Mouse (Mus musculus): Measurements from ENCODE around the gene Errfi1.
"Not testable (repeated sequence)": the region's sequence is repeated elsewhere in the genome, so short reads cannot be mapped to it uniquely, and the experiment has no call there.

The Errfi1 gene

DNA sequence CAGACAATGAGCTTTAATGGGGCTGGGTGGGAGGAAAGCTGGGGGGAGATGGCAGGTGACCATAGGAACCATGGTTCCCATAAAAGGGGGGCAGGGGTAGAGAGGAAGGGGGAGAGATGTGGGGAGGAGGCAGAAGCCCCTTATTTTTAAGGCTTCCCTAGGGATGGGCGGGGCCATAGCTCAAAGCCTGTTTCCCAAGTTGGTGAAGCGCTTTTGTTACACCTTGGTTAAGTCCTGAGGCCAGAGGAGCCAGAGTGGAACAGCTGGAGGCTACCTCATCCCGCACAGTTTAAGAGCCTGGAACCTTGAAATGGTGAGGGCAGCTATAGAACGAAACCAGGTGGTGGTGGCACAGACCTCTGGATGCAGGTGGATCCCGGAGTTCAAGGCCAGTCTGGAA lies 34.2 kb downstream of the Errfi1 start:
- DNase-seq: no peak

DNA sequence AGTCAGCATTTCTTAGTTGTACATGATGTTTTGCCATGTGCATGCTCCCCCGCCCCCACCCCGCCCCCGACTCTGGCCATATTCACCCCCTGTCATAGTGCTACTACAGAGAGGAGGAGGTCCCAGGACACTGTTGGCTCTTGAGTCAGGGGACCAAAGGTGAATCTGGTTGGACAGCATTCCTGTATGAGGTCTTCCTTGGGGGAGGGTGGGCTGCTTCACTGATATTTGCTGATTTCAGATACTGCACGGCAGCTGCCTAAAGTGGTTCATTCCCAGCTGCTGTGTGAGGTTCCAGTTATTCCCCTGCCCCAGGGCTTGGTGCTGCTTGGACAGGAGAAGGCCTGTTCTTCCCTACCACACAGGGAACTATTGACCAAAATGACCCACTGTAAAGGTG lies 34.8 kb downstream of the Errfi1 start:
- DNase-seq: no peak

DNA sequence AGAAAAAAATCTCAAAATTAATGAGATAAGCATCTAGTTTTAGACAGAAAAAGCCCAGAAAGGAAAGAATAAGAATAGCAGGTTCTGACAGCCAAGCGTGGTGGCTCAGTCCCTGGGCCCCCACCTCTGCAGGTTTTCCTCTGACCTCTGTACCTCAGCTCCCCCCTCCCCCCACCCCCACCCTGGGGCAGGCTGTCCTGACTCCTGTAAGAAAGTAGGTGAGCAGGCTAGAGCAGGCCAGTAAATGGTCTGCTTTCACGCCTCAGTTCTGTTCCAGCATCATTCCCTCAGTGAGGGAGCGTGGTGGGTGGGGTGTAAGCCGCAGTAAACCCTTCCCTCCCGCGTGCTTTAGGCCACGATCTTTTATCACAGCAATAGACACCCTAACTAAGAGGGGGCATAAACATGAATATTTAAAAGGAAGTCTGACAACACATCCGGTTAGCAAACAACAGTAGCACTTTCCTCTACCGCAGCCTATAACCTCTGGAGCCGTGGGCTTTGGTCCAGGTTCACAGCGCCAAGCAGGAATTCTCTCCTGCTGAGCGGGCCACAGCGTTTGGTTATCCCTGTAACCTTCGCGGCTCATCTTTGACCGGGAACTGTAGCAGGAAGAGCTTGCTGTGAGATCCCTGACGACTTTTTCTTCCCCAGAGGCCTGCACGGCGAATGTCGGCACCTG lies 35.7 kb downstream of the Errfi1 start:
- no peak for DNase-seq

DNA sequence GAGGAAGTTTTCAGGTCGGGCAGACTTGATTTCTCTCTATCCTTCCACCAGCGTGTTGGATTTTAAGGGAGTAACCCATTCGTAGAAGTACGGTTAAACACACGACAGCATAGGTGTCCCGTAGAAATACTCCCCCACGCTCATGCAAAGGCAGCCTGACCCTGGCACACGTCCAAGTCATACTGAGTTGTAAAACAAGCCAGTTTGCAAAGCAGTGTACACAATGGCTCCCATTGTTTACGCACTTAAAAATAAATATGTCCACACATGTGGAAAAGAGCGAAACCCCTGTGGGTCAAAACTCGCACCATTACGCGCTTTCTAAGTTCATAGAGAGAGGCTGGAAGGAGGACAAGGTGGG lies 36.2 kb downstream of the Errfi1 start:
- DNase-seq: no peak

DNA sequence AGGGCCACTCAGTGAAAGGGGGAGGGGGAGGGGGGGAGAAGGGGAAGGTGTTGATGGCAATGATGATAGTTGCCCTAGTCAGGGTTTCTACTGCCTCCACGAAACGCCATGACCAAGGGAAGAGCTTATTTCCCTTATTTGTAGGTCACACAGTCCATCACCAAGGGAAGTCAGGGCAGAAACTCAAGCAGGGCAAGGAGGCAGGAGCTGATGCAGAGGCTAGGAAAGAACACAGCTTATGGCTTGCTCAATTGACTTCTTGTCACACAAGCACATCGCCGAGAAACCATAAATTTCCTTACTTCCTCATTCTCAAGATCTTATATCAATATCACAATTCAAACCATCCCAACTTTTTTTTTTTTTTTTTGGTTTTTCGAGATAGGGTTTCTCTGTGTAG lies 37.6 kb downstream of the Errfi1 start:
- DNase-seq: no peak

DNA sequence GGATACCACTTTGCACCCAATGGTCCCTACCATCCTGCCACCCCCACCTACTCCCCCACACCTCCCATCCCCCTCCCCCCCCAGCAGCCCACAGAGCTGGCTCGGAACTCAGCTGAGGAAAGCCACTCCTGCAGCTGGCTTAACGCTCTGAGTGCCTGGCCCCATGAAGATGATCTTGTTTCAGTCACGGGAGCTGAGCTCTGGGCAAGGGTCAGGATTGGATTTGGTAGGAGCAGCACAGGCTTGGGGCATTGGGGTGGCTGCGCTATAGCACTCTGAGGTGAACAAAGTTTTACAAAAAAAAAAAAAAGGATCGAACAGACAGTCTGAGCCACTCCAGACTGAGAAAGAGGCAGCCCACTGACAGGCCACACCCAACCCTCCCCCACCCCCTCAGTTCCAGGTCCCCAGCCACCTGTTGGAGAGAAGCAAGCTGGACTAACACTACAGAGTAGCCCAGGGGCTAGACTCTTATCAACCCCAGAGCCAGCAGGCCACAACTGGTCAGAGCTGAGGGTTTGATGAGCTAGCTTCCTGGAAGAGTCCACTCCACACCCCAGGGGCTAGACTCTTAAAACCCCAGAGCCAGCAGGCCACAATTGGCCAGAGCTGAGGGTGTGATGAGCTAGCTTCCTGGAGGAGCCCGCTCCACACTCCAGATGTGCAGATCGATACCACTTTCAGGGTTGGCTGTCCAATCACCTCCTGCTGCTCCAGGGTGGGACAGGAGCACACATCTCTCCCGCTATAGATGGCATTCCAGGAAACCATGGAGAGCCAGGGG lies 41.2 kb downstream of the Errfi1 start:
- DNase-seq: no peak

DNA sequence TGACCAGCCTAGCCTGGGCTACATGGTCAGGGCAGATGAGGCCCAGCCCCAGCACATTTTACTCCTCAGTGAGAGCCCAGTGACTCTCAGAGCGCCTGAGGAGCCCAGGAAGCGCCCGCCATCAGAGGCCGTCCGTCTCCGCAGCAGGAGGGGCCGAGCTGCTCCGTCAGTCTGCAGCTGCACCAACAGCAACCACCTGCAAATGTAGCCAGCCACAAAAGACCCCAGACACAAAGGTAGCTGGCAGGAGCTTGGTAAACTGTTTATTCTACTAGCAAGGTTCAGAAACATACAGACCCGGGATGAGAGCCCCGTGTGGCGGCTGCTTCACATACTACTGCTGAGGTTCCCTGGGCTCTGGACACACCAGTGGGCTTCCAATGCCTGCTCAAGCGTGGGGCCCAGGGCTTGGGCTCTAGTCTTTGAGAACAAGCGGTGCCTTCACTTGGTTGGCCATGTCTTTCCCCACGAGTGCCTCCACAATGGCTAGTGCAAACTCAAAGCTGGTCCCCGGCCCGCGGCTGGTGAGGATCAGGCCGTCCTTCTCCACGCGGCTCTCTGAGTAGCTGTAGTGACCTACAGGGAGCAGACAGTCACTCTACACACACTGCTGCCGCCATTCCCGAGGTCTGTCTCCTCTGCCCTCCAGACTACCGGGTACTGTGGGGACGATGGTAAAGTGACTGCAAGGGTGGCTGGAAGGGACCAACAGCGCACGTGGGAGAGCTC lies 43.3 kb downstream of the Errfi1 start:
- DNase-seq: no peak

DNA sequence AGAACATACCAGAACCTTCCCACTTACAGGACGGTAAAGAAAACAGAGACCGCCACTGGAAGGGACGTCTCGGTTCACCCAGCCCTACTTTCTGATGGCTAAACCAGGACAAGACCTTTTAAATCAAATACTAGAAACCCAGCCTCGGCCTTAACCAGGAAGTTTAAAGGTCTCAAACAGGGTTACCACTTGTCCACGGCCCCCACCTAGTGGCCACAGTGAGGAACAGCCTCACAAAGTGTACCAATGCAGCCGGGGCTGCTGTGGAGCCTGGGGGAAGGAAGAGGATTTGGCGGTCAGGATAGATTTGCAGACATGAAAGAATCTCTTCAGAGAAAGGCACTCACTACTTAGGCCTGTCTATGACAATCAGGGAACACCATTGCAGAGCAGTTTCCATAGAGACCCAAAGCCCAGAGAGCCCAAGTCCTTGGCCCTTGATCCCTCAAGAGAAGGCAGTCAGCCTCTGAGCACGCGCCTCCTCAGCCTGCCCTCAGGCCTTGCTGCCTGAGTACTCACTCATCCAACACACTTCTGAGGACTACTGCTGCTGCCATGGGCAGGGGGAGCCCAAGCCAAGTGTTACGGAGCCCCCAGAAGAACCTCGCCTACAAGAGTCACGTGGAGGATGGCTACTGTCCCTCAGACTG lies 45.1 kb downstream of the Errfi1 start:
- peak; percentile 39 for DNase-seq

DNA sequence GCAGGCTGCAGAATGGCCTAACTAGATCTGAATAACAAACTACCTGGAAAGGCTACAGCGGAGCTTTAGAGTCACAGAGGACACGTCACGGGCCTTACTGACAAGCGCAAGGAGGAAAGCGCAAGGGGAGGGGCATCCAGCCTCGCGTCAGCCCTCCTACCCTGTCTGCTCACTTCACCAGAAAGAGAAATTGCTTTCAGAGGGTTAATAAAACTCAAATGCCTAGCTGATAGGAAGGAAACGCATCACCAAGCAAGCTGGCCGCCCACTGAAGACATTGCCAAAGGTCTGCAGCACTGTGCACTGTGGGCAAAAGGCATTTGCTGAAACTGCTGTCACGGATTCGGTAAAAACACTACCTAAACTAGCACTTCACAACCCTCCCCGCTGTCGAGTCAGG lies 46.8 kb downstream of the Errfi1 start:
- DNase-seq: no peak

DNA sequence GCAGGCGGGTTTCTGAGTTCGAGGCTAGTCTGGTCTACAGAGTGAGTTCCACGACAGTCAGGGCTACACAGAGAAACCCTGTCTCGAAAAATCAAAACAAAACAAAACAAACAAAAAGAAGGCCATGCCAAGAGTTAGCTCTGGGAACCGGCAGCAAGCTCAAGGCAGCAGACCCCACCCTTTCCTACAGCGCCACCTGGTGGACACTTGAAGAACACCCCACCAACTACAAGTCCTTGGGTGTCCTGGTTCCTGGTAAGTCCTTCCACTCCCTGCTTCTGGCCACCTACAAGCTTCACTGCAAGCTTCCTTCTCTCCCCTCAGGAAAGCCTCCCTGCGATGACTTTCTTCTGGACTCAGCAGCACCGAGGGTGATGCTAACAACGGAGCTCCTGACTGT lies 47.9 kb downstream of the Errfi1 start:
- DNase-seq: peak; percentile 56

DNA sequence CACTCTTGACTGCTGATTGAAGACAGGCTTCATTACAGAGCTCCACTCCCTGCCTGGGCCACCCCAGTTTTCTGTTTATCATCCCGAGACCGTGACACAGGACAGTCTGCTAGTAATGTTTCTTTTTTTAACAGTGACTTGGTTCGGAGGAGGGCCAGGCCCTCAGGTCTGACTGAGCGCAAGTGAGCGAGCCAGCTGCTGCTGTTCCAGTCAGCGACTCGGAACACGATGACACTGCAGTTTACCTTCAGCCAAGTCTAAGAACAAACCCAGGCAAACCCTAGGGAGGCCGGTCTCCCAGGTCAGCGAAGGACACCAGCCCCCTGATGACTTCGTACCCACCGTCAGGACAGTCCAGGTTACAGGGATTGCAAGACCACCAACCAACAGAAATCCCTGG lies 48.3 kb downstream of the Errfi1 start:
- DNase-seq: no peak

DNA sequence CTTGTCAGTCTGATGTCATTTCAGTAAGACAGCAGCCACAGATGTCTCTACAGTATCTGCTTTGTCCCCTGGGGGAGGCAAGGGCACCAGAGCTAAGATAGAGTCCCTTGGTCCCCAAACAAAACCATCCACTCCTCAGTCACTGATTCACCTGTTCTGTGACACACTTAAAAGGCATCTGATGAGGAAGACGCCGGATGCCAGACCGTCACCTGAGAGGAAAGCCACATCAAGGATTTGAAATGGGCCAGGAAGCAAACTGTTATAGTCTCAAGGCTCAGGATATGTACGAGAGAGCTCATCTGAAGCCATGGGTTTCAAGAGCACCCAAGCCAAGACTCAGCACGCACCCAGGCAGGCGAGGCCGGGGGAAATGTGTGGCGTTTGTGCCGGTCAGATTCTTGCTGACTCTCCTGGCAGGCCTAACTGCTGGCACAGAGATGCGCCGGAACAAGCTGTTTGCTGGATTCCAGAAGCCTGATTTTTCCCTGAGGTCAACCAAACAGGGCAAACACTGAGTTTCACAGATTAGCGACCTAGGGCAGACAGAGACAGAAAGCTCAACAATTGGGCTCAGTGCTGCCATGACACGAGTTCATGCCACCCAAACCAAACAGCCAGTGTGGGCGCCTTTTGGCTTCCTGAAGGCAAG lies 49.5 kb downstream of the Errfi1 start:
- no peak for DNase-seq

DNA sequence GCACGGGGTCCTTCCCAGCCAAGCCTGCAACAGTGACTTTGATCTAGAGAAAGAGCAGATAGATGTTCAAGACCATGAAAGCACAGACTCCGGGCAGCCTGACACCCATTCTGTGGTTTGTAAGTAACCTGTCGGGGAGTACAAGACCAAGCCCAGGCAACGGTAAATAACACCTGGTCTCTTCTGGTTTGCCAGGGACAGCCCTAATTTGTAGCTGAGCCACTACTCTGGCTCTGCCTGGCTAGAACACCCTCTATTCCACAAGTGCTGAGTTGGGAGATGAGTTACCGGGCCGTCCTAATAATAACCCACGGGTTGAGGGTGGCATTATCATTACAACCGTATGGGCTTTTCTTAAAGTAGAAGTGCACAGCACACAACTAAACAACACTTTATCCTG lies 53.4 kb downstream of the Errfi1 start:
- no peak for DNase-seq

DNA sequence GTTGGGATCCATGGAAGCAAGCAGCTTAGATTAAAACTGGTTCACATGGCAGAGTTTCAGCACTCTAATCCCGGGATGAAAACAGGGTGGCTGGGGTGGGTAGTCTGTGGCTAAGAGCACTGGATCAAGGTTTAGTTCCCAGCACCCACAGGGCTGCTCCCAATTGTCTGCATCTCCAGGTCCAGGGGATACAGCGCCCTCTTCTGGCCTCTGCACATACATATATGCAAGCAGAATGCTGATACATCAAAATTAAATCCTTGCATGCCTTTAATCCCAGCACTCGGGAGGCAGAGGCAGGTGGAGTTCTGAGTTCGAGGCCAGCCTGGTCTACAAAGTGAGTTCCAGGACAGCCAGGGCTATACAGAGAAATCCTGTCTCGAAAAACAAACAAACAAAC lies 54.8 kb downstream of the Errfi1 start:
- DNase-seq: not testable (repeated sequence)

DNA sequence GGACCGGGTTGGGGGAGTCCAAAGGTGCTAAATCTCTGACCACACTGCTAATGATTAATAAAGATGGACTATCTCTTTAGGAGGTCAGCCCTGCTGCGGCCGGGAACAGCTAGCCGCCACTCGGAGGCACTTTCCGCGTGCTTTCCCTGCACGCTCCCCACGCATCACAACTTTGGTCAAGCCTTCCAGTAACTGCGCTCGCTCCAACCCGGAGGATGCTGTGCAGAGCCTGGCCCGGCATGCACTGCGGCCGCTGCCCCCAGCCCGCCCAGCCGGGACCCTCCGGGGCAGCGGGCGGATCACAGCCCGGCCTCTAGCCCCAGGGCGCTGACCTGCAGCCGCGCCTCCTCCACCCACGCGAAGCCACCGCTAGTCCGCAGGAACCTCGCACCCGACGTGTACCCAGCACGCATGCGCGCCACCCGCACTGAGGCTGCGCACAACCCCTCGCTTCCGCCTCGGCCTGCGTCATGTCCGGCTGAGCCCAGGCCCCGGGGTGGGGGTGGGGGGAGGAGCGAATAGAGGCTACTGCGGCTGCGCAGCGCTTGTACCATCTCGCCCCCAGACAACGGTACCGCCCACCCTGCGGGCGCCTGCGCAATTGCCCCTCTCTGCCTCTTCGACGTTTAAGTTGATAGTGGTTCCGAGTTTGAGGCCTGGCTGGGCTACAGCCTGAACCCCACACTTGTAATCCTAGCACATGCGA lies 55.9 kb downstream of the Errfi1 start:
- DNase-seq: peak; percentile 99

DNA sequence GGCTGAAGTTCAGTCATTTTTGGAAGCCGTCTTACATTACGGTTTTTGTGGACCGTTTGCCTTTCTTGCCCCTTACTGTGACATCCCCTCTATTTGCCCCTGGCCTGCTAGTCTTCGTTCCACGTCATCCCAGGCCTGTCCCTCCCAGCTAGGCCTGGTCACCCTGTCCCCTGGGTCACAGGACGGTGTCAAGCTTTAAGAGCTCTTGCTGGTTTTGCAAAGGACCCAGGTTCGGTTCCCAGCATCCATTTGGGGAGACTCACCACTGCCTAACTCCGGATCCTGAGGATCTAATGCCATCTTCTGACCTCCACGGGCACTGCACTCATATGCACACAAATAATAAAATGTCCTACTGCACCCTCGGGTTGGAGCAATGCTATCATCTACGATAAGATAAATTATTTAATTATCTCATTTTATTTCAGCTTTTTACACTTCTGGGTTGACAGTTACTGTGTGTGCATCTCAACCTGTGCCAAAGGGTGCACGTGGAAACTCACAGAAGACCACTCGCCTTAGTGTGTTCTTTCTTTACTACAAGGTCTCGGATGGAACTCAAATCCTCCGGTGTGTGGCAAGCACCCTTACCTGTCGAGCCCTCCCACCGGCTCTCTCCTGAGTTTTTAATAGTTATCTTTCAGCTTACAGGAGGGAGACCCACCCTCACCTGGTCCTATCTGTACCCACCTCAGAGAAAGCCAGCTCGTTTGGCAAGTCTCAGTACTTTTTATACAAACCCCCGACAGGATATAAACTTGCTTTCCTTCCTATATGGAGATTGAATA lies 56.6 kb downstream of the Errfi1 start:
- DNase-seq: no peak

DNA sequence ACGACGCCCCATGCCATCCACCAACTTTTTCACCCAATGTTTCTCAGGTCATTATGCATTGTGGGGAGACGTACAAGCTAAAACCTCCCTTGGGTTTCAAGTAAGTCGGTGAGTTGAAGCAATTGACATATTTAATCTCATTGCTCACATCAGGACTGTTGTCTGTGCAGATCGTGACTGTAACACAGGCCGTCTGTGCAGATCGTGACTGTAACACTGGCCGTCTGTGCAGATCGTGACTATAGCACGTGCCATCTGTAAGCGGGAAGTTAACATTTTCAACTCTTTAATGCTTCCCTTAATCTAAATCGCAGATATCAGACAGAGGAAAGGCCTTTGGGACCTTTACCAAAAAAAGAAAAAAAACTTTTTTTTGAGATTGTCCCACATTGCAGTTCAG lies 60.0 kb downstream of the Errfi1 start:
- no peak for DNase-seq

DNA sequence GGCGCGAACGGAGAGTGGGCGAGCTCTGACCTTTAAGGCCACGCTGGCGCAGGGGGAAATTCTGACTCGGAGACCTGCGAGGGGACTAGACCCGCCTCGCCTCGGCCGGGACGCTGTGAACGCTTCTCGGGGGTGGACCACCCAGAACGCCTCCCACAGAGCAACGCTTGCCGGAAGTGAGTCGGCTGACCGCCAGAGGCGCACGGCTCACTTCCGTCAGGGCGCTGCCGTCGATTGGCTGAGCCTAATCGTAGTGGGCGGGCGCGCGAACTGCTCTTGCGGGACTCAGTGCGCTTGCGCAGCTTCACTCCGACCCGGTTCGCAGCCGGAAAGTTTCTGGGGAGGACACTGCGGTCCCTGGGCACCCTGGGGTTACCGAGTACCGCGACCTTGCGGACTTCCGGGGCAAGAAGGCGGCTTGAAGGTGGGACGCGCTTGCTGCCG lies 60.6 kb downstream of the Errfi1 start, which contains the start of the genes Park7 and Tnfrsf9:
Gene Park7 (minus strand): TSS at position 148 of the 444 bp plus-strand sequence.
Gene Tnfrsf9 (plus strand): TSS at position 273 of the 444 bp plus-strand sequence.
- peak; percentile 97 for DNase-seq

DNA sequence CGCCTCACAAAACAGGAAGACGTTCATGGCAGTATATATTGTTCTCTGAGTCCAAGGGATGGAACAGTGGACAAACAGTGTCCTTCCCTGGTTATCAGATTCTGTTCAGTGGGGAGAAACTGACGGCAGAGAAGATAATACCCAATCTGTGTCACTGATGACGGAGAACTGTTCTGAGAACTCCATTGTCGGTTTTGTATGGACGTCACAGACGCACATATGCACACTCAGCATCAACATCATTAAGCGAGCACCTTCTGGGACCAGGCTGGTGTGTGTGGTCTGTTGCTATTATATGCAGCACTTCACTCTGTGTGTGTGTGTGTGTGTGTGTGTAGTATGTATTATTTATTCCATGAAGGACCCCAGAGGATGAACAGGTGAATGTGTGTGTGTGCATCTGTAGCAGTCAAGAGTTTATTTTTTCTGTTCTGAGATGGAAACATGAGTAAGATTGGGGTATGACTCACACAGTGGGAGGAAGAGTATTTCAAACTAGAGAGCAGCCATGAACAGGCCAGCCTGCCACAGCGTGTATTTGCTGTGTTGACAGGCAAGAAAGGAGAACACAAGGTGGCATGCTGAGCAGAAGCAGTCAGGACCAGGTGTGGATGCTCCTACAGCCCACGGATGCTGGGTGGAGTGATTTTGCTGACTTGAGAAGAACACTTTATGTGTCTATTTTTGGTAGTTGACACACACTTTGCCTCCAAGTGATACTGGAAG lies 61.6 kb downstream of the Errfi1 start:
- DNase-seq: no peak

DNA sequence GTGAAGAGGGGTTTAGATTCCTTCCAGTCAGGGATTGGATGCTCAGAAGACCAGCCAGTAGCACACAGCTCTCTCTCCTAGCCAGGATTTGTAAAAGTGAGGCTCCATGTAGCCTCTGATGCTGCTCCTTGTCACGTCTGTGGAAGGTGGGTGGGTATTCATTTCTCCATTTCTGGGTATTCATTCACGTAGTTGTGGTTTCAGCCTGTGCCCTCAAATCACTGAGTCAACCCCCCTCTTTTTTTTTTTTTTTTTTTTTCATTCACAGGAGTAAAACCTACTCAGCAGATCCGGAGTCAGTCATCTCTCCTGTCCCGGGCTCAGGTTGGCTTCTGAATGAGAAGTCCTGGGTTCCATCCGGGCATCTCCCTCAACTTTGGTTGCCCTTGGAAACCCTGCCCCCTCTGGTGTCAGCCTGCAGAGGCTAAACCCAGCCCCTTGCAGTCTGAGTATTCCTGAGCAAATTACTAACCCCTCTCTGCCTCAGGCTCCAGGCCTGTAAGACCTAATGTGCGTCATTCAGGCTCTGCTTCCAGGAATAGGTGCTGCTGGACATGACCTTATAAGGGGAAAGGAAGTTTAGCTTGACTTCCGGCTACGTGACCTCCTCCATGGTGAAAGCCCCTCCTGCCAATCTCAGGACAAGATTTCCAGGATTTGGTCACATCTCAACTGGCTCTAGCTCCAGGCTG lies 63.8 kb downstream of the Errfi1 start:
- DNase-seq: no peak

Data from cerebellum, adult 11 months (tissue).